Mouse (Mus musculus): ENCODE measurements at regions not wholly inside any gene's neighbourhood (a gene's known extent, or its start where the extent isn't known, plus 50 kb on each side); places are given as distances from the start of the nearest gene placed in this dataset.

DNA sequence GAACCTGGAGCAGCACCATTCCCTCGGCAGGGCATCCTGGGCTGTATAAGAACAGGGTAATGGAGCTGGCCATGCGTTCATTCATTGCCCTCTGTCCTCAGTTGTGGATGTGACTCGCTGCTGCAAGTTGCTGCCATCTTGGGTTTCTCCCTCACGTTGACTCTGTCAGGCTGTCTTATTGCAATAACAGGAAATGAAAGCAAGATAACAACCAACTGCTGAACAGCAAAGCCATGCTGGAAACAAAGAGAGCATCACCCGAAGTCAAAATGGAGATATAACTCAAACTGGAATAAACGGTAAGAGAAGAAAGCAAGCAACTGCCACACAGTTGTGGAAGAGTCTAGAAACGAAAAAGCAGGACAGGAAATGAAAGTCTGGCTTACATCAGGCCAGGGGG, 188.5 kb downstream of the Bcl11b start:
- no peak for DNase-seq (ENCODE audit: extremely low spot score in 1 of 2, low spot score in 1 of 2)

- DNase-seq (ENCODE audit: extremely low spot score in 1 of 2, low spot score in 1 of 2): no peak
These were observed 179.5 kb downstream of the Bcl11b start for GRCm38 (mm10) chr12:107823768-107824394.

DNA sequence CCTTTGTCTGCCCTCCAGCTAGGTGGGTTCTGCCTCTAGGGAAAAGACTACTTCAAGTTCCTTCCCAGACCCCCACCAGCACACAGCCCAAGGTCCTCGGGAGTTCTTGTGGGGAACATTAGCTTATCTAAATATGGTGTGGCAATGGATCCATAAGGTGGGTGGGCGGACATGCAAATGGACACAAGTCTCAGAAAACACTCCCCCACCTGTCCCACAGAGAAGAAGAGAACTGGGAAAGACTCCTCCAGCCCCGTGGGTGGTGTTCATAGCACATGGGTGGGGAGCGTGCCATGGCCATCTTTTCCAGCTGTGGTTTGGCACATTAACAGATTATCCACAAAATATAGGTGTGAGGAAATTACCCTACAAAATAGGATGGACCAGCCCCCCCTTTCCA, 177.5 kb downstream of the Bcl11b start:
- no peak for DNase-seq (ENCODE audit: extremely low spot score in 1 of 2, low spot score in 1 of 2)

GRCm38 (mm10) chr12:107831400-107832128, 171.8 kb downstream of the Bcl11b start:
- DNase-seq (ENCODE audit: extremely low spot score in 1 of 2, low spot score in 1 of 2): no peak

DNA sequence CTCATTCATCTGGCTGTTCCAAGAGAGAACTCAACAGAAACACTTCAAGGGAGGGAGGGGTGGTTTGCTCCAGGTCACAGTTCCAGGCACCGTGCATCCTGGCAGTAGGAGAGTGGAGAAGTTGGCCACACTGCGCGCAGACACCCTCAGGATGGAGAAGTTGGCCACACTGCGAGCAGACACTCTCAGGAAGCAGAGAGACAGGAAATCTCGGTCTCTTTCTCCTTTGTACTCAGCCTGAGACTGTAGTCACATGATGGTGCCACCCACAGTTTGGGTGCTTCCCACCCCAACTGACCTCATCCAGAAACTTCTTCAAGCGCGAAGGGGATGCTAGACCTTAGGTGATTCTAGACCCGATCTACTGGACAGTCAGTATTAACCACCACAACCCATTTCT, 170.4 kb downstream of the Bcl11b start:
- no peak for DNase-seq (ENCODE audit: extremely low spot score in 1 of 2, low spot score in 1 of 2)

GRCm38 (mm10) chr12:107834512-107834911, 168.9 kb downstream of the Bcl11b start:
- DNase-seq (ENCODE audit: extremely low spot score in 1 of 2, low spot score in 1 of 2): no peak

DNA sequence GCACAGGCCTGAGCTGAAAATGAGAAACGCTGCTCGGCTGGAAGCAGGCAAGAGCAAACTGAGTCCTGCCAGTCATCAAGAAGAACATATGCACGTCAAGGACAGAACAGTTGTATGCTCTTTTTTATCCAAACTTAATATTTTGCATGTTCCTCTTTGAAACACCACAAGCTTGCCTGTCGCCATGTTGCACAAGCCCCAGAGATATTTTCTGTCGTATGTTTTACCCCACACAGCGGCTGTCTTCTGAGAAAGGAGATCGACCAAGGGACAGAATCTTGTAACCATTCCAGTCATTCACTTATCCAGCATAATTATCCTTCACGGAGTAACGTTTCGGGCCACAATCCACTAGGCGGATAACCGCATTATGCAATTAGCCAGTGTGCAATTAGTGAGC, 165.7 kb downstream of the Bcl11b start:
- DNase-seq (ENCODE audit: extremely low spot score in 1 of 2, low spot score in 1 of 2): no peak

- no peak for DNase-seq (ENCODE audit: extremely low spot score in 1 of 2, low spot score in 1 of 2)
These were observed 158.8 kb downstream of the Bcl11b start for GRCm38 (mm10) chr12:107844631-107845030.

DNA sequence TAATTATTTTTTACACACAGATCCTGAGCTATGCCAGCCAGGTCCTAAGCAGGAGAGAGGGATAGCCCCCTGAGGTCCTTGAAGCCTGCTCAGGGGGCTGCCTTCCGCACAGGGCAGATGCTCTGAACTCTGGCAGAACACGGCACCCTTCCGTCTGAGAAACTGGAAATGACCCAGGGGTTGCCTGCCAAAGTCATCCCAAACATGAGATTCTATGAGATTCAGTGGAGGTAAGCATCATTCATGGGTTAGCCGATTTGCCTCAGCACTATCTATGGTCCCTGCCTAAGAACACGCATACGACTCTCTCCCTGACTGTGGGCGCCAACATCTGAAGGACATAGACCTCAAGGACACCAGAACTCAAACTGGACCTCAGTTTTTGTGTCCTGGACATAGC, 152.8 kb downstream of the Bcl11b start:
- no peak for DNase-seq (ENCODE audit: extremely low spot score in 1 of 2, low spot score in 1 of 2)

DNA sequence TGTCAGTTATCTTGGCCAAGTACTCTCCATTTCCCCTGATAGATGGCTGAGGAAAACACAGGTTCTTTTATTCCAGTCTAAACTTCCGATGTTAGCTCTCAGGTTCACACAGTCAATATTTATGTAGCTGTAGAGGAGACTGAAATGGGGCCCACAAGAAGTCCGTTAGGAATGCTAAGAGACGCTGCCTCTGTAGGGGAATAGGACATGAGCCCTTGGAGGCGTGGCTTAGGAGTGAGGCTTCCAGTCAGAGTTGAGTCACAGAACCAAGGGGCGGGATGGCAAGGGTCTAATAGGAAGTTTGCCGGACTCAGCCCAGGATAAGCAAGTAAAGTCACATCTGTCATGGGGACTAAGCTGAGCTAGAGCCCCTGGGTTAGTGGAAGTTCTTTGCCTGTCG, 150.5 kb downstream of the Bcl11b start:
- no peak for DNase-seq (ENCODE audit: extremely low spot score in 1 of 2, low spot score in 1 of 2)

DNA sequence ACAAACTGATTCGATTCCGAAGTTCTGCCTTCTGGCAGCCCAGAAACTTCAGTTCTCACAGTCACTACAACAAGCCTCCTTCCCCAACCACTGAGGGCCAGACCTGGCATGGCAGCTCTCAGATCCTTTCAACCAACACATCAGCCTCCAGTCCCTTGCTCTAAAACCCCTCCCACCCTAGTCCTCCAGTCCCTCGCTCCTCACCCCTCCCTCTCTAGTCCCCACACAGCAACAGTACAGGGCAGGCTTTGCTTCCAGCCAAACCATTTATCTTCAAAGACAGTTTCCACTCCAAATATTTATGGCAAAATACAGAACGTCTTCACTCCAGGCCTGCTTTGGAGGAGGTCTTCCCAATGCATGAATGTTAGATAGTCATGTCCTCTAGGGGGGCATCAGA, 147.9 kb downstream of the Bcl11b start:
- DNase-seq (ENCODE audit: extremely low spot score in 1 of 2, low spot score in 1 of 2): no peak

DNA sequence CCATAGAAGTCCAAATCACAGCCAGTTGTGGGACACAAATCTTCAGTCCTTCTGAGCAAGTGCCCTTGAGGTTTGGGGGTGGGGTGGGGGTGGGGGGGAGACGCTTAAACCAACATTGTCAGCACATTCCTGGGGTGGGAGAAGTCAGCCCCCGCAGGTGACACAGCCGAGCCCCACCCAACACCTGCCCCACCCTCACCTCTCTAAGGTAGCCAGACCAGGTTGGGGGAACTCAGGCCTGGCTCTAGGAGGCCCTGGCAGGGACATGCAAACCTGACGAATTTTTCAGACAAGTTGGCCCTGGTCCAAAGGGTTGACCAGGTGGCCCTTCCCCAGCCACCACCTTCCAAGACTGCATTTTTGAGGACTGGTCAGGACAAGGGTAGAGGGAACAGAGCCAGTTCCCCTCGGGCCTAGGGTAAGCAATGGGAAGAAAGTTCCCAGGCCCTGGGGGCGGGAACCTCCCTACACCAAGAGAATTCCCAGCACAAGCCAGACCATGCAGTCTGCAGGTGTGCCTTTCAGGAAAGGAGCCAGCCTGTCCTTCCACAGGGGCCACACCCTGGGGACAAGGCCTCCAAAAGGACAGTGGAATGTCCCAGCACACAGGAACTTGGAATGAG, 146.9 kb downstream of the Bcl11b start:
- no peak for DNase-seq (ENCODE audit: extremely low spot score in 1 of 2, low spot score in 1 of 2)

- no peak for DNase-seq (ENCODE audit: extremely low spot score in 1 of 2, low spot score in 1 of 2)
These were observed 144.7 kb downstream of the Bcl11b start for GRCm38 (mm10) chr12:107858536-107859280.

DNA sequence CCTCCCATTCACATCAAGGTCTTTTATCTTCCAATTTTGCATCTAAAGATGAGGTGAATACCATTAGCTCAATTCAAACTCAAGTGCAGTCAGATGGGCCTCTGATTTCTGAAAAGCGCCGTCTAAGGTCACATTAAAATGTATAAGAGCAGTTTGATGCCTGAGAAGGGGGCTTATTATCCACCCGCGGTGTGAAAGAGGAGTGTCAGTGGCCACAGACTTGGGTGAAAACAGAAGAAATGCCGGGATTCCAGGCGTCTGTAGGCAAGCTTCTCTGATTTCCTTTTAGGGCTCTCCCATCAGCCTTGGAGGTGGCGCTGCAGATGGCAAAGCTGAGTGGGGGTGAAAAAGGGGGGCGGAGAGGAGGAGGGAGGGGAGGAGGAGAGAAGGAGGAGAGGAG, 143.7 kb downstream of the Bcl11b start:
- no peak for DNase-seq (ENCODE audit: extremely low spot score in 1 of 2, low spot score in 1 of 2)

GRCm38 (mm10) chr12:107860358-107860757, 143.0 kb downstream of the Bcl11b start:
- no peak for DNase-seq (ENCODE audit: extremely low spot score in 1 of 2, low spot score in 1 of 2)

All from layer of hippocampus, postnatal 25 days (tissue).